Mouse (Mus musculus): Measurements from ENCODE around the gene Smr3a. TPM values are rescaled to one million over a fixed set of nuclear protein-coding genes. Genes with fewer than 3 reads are reported as not detected.

Smr3a gene
- not detected in 2 replicates for polyA plus RNA-seq (2012; rRNA removed)

GRCm38 (mm10) chr5:88002249-88002648 is at the start of gene Smr3a:
Gene Smr3a (plus strand): TSS chr5:88002549.
- Histone ChIP-seq H3K4me3 (ENCODE audit: insufficient read depth, low read length) (no peak within 1 kb of the TSS), H3K4me1 (ENCODE audit: control insufficient read depth, insufficient read depth, low read length) (no peaks in the 10 kb centered on the region), H3K27ac (ENCODE audit: insufficient read depth, low read length) (no peak within 1 kb of the TSS)
- TF ChIP-seq POLR2A (IDR thresholded peaks at IDR 0.05; ENCODE audit: extremely low read depth, insufficient read depth, low read length) (no peak), CTCF (IDR thresholded peaks at IDR 0.05; ENCODE audit: extremely low read depth, insufficient read depth, low read length) (no peak)

GRCm38 (mm10) chr5:87969201-87969600 is 33.1 kb upstream of the Smr3a start, which contains the start of the genes 2310003L06Rik and Gm28434:
Gene 2310003L06Rik (plus strand): TSS chr5:87969459.
Gene Gm28434 (plus strand): TSS chr5:87969517.
- Histone ChIP-seq H3K4me3 (ENCODE audit: insufficient read depth, low read length) (no peak within 1 kb of the TSS), H3K4me1 (ENCODE audit: control insufficient read depth, insufficient read depth, low read length) (no peaks in the 10 kb centered on the region), H3K27ac (ENCODE audit: insufficient read depth, low read length) (no peak within 1 kb of the TSS)
- TF ChIP-seq CTCF (IDR thresholded peaks at IDR 0.05; ENCODE audit: extremely low read depth, insufficient read depth, low read length): no peak
- TF ChIP-seq POLR2A (IDR thresholded peaks at IDR 0.05; ENCODE audit: extremely low read depth, insufficient read depth, low read length): no peak

GRCm38 (mm10) chr5:87979139-87979538 is 23.2 kb upstream of the Smr3a start, which contains the start of gene Cabs1:
Gene Cabs1 (plus strand): TSS chr5:87979439.
- no peak within 1 kb of the TSS for H3K27ac ChIP-seq (ENCODE audit: insufficient read depth, low read length)
- H3K4me3 ChIP-seq (ENCODE audit: insufficient read depth, low read length): no peak within 1 kb of the TSS
- no peak for TF ChIP-seq POLR2A (IDR thresholded peaks at IDR 0.05; ENCODE audit: extremely low read depth, insufficient read depth, low read length)
- no peak for TF ChIP-seq CTCF (IDR thresholded peaks at IDR 0.05; ENCODE audit: extremely low read depth, insufficient read depth, low read length)
- H3K4me1 ChIP-seq (ENCODE audit: control insufficient read depth, insufficient read depth, low read length): no peaks in the 10 kb centered on the region

- TF ChIP-seq CTCF (IDR thresholded peaks at IDR 0.05; ENCODE audit: extremely low read depth, insufficient read depth, low read length): no peak
- no peak for TF ChIP-seq POLR2A (IDR thresholded peaks at IDR 0.05; ENCODE audit: extremely low read depth, insufficient read depth, low read length)
- no peaks in the 10 kb centered on the region for H3K4me1 ChIP-seq (ENCODE audit: control insufficient read depth, insufficient read depth, low read length)
- no peak overlapping the region for H3K4me3 ChIP-seq (ENCODE audit: insufficient read depth, low read length)
- H3K27ac ChIP-seq (ENCODE audit: insufficient read depth, low read length): no peak overlapping the region
Measured at GRCm38 (mm10) chr5:87982468-87983214, 19.7 kb upstream of the Smr3a start.

- H3K4me1 ChIP-seq (ENCODE audit: control insufficient read depth, insufficient read depth, low read length): no peaks in the 10 kb centered on the region
- TF ChIP-seq CTCF (IDR thresholded peaks at IDR 0.05; ENCODE audit: extremely low read depth, insufficient read depth, low read length): no peak
- no peak for TF ChIP-seq POLR2A (IDR thresholded peaks at IDR 0.05; ENCODE audit: extremely low read depth, insufficient read depth, low read length)
- no peak overlapping the region for H3K27ac ChIP-seq (ENCODE audit: insufficient read depth, low read length)
- H3K4me3 ChIP-seq (ENCODE audit: insufficient read depth, low read length): no peak overlapping the region
Measured at GRCm38 (mm10) chr5:88005241-88005640, 2.9 kb downstream of the Smr3a start.

Other genes starting within 250 kb of the Smr3a start
- not detected in 2 replicates for gene Csn1s2a, start 228.0 kb upstream of the Smr3a start, polyA plus RNA-seq (2012; rRNA removed)
- not detected in 2 replicates for gene Csn1s2b, start 194.5 kb upstream of the Smr3a start, polyA plus RNA-seq (2012; rRNA removed)
- gene Prr27, start 176.9 kb upstream of the Smr3a start, polyA plus RNA-seq (2012; rRNA removed): not detected in 2 replicates
- not detected in 2 replicates for gene Odam, start 117.5 kb upstream of the Smr3a start, polyA plus RNA-seq (2012; rRNA removed)
- not detected in 2 replicates for gene Csn3, start 77.0 kb upstream of the Smr3a start, polyA plus RNA-seq (2012; rRNA removed)
- not detected in 2 replicates for gene 2310003L06Rik, start 33.1 kb upstream of the Smr3a start, polyA plus RNA-seq (2012; rRNA removed)
- not detected in 2 replicates for gene Gm28434, start 33.0 kb upstream of the Smr3a start, polyA plus RNA-seq (2012; rRNA removed)
- not detected in 2 replicates for gene Cabs1, start 23.1 kb upstream of the Smr3a start, polyA plus RNA-seq (2012; rRNA removed)
- gene Smr2, start 84.0 kb downstream of the Smr3a start, polyA plus RNA-seq (2012; rRNA removed): not detected in 2 replicates
- gene Gm11116, start 109.0 kb downstream of the Smr3a start, polyA plus RNA-seq (2012; rRNA removed): not detected in 2 replicates
- gene Gm11115, start 151.6 kb downstream of the Smr3a start, polyA plus RNA-seq (2012; rRNA removed): not detected in 2 replicates

All from cortical plate, adult 2 months (tissue).